Mouse (Mus musculus) ES-Bruce4 (cell line): Measurements from ENCODE around the gene Tcp11l2. TPM values are rescaled to one million over a fixed set of nuclear protein-coding genes. Genes with fewer than 3 reads are reported as not detected.

Experiments used
- H3K27ac ChIP-seq: 2 replicates; pipeline ENCODE4 v1.5.1; 2012; ENCODE audit warnings: low read length, inconsistent platforms; ENCODE audit not compliant: insufficient read depth
- H3K27me3 ChIP-seq: 2 replicates; pipeline ENCODE4 v1.6.1; 2012; ENCODE audit warnings: mild to moderate bottlenecking, low read length, inconsistent platforms; ENCODE audit not compliant: control insufficient read depth, poor library complexity, insufficient read depth, severe bottlenecking
- H3K36me3 ChIP-seq: 2 replicates; pipeline ENCODE4 v1.6.1; 2012; ENCODE audit warnings: inconsistent platforms, mild to moderate bottlenecking, low read length, moderate library complexity; ENCODE audit not compliant: control insufficient read depth, poor library complexity, insufficient read depth, severe bottlenecking
- H3K4me1 ChIP-seq: one replicate; pipeline ENCODE4 v1.8.1; 2011; ENCODE audit warnings: low read length; ENCODE audit not compliant: control insufficient read depth, insufficient read depth
- H3K4me3 ChIP-seq: 2 replicates; pipeline ENCODE4 v1.5.1; 2011; ENCODE audit warnings: low read depth, mild to moderate bottlenecking, low read length
- H3K9ac ChIP-seq: 2 replicates; pipeline ENCODE4 v1.6.1; 2012; ENCODE audit warnings: low read depth, mild to moderate bottlenecking, inconsistent platforms; ENCODE audit not compliant: poor library complexity, severe bottlenecking
- H3K9me3 ChIP-seq: replicated peaks from 2 replicates; pipeline ENCODE4 v1.6.1; 2012; ENCODE audit warnings: mild to moderate bottlenecking, low read length, inconsistent platforms; ENCODE audit not compliant: control insufficient read depth, poor library complexity, insufficient read depth, severe bottlenecking
- CTCF ChIP-seq: IDR thresholded peaks from one replicate; pipeline ENCODE4 v1.8.1; 2011; ENCODE audit warnings: low read depth, low read length
- EP300 ChIP-seq: IDR thresholded peaks from 2 replicates; pipeline ENCODE4 v1.6.1; 2011; ENCODE audit warnings: low read depth, low read length; ENCODE audit not compliant: insufficient read depth
- POLR2A ChIP-seq: IDR thresholded peaks from one replicate; pipeline ENCODE4 v1.8.1; 2011; ENCODE audit warnings: low read length; ENCODE audit not compliant: insufficient read depth
- polyA plus RNA-seq: library from polyadenylated mRNA; stranded (reverse); fragments of >200 nt; gene quantifications from 2 replicates; pipeline ENCODE4 v1.2.4, GENCODE M21; 2011; ENCODE audit warnings: low read depth; ENCODE audit not compliant: missing spikeins, insufficient read depth, insufficient read length

The Tcp11l2 gene
- polyA plus RNA-seq, 1 experiment, result 3.6 TPM

- Histone ChIP-seq H3K4me3 (no peak overlapping the region), H3K36me3 (no peaks in the 10 kb centered on the region), H3K27me3 (no peaks in the 10 kb centered on the region), H3K9me3 (no peaks in the 10 kb centered on the region; the same call in none of the 2 replicates), H3K4me1 (no peaks in the 10 kb centered on the region), H3K9ac (no peak overlapping the region), H3K27ac (no peak overlapping the region)
- TF ChIP-seq POLR2A (no peak), CTCF (no peak), EP300 (no peak)
These were observed 13.6 kb upstream of the Tcp11l2 start for GRCm38 (mm10) chr10:84562567-84563554.

GRCm38 (mm10) chr10:84564427-84564826, 12.0 kb upstream of the Tcp11l2 start:
- Histone ChIP-seq H3K27me3 (no peaks in the 10 kb centered on the region), H3K27ac (no peak overlapping the region), H3K9me3 (no peaks in the 10 kb centered on the region), H3K36me3 (no peaks in the 10 kb centered on the region), H3K4me3 (no peak overlapping the region), H3K9ac (no peak overlapping the region), H3K4me1 (no peaks in the 10 kb centered on the region)
- TF ChIP-seq POLR2A, result no peak
- TF ChIP-seq EP300, result no peak

GRCm38 (mm10) chr10:84571052-84571639, 5.3 kb upstream of the Tcp11l2 start:
- Histone ChIP-seq H3K9ac (no peak overlapping the region), H3K4me3 (no peak overlapping the region), H3K4me1 (no peaks in the 10 kb centered on the region), H3K27me3 (no peaks in the 10 kb centered on the region), H3K27ac (no peak overlapping the region), H3K9me3 (no peaks in the 10 kb centered on the region), H3K36me3 (no peaks in the 10 kb centered on the region)
- no peak for TF ChIP-seq EP300
- no peak for TF ChIP-seq CTCF
- TF ChIP-seq POLR2A, result no peak

- H3K9me3 ChIP-seq, result no peaks in the 10 kb centered on the region
- no peak for TF ChIP-seq CTCF
- TF ChIP-seq EP300, result no peak
- no peak for TF ChIP-seq POLR2A
- H3K9ac ChIP-seq, result no peak overlapping the region
- no peaks in the 10 kb centered on the region for H3K4me1 ChIP-seq
- H3K36me3 ChIP-seq, result no peaks in the 10 kb centered on the region
- no peaks in the 10 kb centered on the region for H3K27me3 ChIP-seq
- H3K27ac ChIP-seq, result no peak overlapping the region
- H3K4me3 ChIP-seq, result no peak overlapping the region
These were observed 2.6 kb upstream of the Tcp11l2 start for GRCm38 (mm10) chr10:84573671-84574420.

- H3K27me3 ChIP-seq, result no peaks in the 10 kb centered on the region
- TF ChIP-seq EP300 (no peak), POLR2A (no peak), CTCF (no peak)
- peak overlapping the region; percentile 82 for H3K4me3 ChIP-seq
- H3K27ac ChIP-seq, result no peak overlapping the region
- no peaks in the 10 kb centered on the region for H3K4me1 ChIP-seq
- no peaks in the 10 kb centered on the region for H3K9me3 ChIP-seq
- no peaks in the 10 kb centered on the region for H3K36me3 ChIP-seq
- no peak overlapping the region for H3K9ac ChIP-seq
These were observed 414 bp upstream of the Tcp11l2 start for GRCm38 (mm10) chr10:84576029-84576394.
